Mouse (Mus musculus): ENCODE measurements around the gene Rasa4. TPM values are rescaled to one million over a fixed set of nuclear protein-coding genes. Genes with fewer than 3 reads are reported as not detected.
"Not testable (repeated sequence)": the region's sequence is repeated elsewhere in the genome, so short reads cannot be mapped to it uniquely, and the experiment has no call there.

Gene Rasa4
- polyA plus RNA-seq, 1 experiment from 2014 or later: 15.9 TPM

DNA sequence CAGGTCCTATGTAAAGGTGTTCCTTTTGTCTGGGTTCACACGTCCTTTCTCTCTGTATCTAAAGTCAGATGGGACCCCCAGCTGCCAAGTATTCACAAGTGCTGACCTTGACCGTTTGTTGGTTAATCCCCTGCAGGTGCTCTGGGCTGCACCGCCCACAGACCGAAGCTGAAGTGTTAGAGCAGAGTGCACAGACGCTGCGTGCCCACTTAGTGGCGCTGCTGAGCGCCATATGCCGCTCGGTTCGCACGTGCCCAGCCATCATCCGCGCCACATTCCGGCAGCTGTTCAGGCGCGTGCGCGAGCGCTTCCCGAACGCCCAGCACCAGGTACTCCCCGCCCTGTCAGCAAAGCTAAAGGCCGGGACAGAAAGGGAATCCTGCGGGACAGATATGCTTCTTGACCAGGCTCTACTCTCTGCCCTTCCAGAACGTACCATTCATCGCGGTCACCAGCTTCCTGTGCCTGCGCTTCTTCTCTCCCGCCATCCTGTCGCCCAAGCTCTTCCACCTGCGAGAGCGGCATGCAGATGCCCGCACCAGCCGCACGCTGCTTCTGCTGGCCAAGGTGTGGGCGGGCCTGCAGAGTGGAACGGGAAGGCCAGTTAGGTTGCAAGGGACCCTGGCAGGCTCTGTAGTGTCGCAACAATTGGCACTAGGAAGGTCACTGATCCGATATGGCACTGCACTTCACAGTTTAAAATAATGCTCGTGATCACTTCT lies 18.5 kb downstream of the Rasa4 start:
- Histone ChIP-seq H3K4me3 (ENCODE audit: low read length) (peak overlapping the region; percentile 36), H3K4me1 (ENCODE audit: insufficient read depth, low read length) (0 out of 2 replicates have a peak, but pooled peaks cover 4% of the 10 kb centered on the region), H3K27ac (ENCODE audit: low read length) (no peak overlapping the region), H3K9me3 (ENCODE audit: low read length) (peaks cover 4% of the 10 kb centered on the region; the same call in 1 of the 2 replicates), H3K9ac (replicated peaks; ENCODE audit: low read length) (peak overlapping the region; percentile 60), H3K36me3 (ENCODE audit: insufficient read depth, low read length) (0 out of 2 replicates have a peak, but pooled peaks cover 6% of the 10 kb centered on the region), H3K4me2 (replicated peaks; ENCODE audit: low read depth, low read length) (peak overlapping the region; percentile 73), H3K27me3 (ENCODE audit: insufficient read depth, low read length) (no peaks in the 10 kb centered on the region)
- peak; percentile 83 for ATAC-seq (ENCODE audit: low FRiP score, low TSS enrichment)
- WGBS: 7% methylated on average over 41 of the region's 41 CpGs

DNA sequence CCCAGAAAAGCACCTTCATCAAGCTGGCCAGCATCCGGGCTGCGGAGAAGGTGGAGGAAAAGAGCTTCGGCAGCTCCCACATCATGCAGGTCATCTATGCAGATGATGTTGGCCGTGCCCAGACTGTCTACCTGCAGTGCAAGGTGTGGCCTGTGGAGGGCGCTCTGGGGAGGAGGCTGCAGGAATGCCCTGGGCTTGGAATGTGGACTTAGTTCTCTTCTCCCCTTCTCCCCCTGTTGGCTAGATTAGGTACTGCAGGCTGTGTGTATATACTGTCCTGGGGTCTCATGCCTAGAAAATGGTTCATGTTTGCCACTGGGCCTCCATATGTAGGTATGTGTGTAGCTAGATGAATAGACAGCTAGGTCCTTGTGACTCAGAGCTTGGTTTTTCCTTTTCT lies 20.8 kb downstream of the Rasa4 start:
- Histone ChIP-seq H3K9ac (replicated peaks; ENCODE audit: low read length) (no peak overlapping the region), H3K4me1 (ENCODE audit: insufficient read depth, low read length) (0 out of 2 replicates have a peak, but pooled peaks cover 4% of the 10 kb centered on the region), H3K27me3 (ENCODE audit: insufficient read depth, low read length) (no peaks in the 10 kb centered on the region), H3K27ac (ENCODE audit: low read length) (no peak overlapping the region), H3K36me3 (ENCODE audit: insufficient read depth, low read length) (0 out of 2 replicates have a peak, but pooled peaks cover 6% of the 10 kb centered on the region), H3K9me3 (ENCODE audit: low read length) (peaks cover 4% of the 10 kb centered on the region; the same call in 1 of the 2 replicates), H3K4me2 (replicated peaks; ENCODE audit: low read depth, low read length) (no peak overlapping the region), H3K4me3 (ENCODE audit: low read length) (no peak overlapping the region)
- WGBS: 92% methylated on average over 5 of the region's 5 CpGs
- ATAC-seq (ENCODE audit: low FRiP score, low TSS enrichment): no peak

DNA sequence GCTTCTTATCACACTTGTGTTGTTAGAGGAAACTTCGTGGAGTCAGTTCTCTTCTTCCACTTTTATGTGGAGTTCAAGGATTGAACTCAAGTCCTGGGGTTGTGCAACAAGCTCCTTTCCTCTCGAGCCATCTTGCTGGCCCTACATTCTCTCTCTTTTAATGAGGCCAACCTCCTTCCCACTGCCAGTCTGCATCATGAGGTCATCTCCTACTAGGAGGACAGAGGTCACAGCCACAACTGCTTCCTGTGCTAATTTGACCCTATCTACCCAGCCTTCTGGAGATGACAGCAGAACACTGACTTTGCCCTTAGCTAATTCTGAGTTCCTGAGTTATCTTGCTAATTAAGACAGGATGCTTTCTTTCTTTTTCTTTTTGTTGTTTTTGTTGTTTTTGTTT lies 24.8 kb downstream of the Rasa4 start:
- ATAC-seq (ENCODE audit: low FRiP score, low TSS enrichment): no peak
- 34% methylated on average over 2 of the region's 2 CpGs for WGBS
- H3K9me3 ChIP-seq (ENCODE audit: low read length): peaks cover 4% of the 10 kb centered on the region; the same call in 1 of the 2 replicates
- H3K27me3 ChIP-seq (ENCODE audit: insufficient read depth, low read length): no peaks in the 10 kb centered on the region
- no peak overlapping the region for H3K27ac ChIP-seq (ENCODE audit: low read length)
- no peak overlapping the region for H3K4me3 ChIP-seq (ENCODE audit: low read length)
- no peak overlapping the region for H3K4me2 ChIP-seq (replicated peaks; ENCODE audit: low read depth, low read length)
- no peaks in the 10 kb centered on the region for H3K4me1 ChIP-seq (ENCODE audit: insufficient read depth, low read length)
- no peak overlapping the region for H3K9ac ChIP-seq (replicated peaks; ENCODE audit: low read length)
- H3K36me3 ChIP-seq (ENCODE audit: insufficient read depth, low read length): 0 out of 2 replicates have a peak, but pooled peaks cover 6% of the 10 kb centered on the region

DNA sequence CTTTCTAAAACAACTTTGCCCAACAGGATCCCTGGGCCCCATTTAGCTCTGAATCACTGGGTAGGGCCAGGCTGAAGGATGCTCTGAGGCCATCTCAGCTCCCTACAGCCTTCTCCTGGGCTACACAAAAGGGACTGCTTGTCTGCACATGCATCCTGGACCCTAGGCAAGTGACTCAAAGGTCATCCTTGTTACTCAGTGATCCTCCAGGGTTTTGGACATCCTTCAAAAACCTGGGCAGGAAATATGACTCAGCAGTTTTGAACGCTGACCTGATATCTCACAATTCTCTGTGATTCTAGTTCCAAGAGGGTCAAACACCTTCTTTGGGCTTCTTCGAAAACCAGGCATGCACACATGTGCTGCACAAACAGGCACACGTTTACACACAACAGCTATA lies 25.3 kb downstream of the Rasa4 start:
- H3K27me3 ChIP-seq (ENCODE audit: insufficient read depth, low read length): no peaks in the 10 kb centered on the region
- H3K36me3 ChIP-seq (ENCODE audit: insufficient read depth, low read length): 0 out of 2 replicates have a peak, but pooled peaks cover 5% of the 10 kb centered on the region
- no peak overlapping the region for H3K9ac ChIP-seq (replicated peaks; ENCODE audit: low read length)
- ATAC-seq (ENCODE audit: low FRiP score, low TSS enrichment): no peak
- WGBS: 74% methylated on average over 3 of the region's 3 CpGs
- no peak overlapping the region for H3K27ac ChIP-seq (ENCODE audit: low read length)
- H3K9me3 ChIP-seq (ENCODE audit: low read length): peaks cover 4% of the 10 kb centered on the region; the same call in 1 of the 2 replicates
- no peaks in the 10 kb centered on the region for H3K4me1 ChIP-seq (ENCODE audit: insufficient read depth, low read length)
- H3K4me2 ChIP-seq (replicated peaks; ENCODE audit: low read depth, low read length): no peak overlapping the region
- H3K4me3 ChIP-seq (ENCODE audit: low read length): no peak overlapping the region

DNA sequence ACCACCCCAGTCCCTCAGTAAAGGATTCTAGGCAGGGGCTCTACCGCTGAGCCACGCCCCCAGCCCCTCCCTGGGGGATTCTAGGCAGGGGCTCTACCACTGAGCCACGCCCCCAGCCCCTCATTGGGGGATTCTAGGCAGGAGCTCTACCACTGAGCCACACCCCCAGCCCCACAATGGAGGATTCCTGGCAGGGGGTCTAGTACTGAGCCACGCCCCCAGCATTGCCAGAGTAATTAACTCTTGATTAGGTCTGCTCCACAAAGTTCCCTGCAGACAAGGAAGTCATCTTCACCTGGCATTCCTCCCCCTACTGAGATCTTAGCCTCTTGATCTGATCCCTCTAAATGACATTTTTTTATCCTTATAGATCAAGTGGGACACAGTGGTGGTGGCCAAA lies 29.8 kb downstream of the Rasa4 start:
- not testable (repeated sequence) for H3K4me2 ChIP-seq (replicated peaks; ENCODE audit: low read depth, low read length); H3K27ac ChIP-seq (ENCODE audit: low read length); H3K9ac ChIP-seq (replicated peaks; ENCODE audit: low read length); ATAC-seq (ENCODE audit: low FRiP score, low TSS enrichment); H3K4me3 ChIP-seq (ENCODE audit: low read length); H3K9me3 ChIP-seq (ENCODE audit: low read length); H3K36me3 ChIP-seq (ENCODE audit: insufficient read depth, low read length); H3K27me3 ChIP-seq (ENCODE audit: insufficient read depth, low read length)
- 27% methylated on average over 3 of the region's 4 CpGs for WGBS
- peaks cover 20% of the 10 kb centered on the region for H3K4me1 ChIP-seq (ENCODE audit: insufficient read depth, low read length)

DNA sequence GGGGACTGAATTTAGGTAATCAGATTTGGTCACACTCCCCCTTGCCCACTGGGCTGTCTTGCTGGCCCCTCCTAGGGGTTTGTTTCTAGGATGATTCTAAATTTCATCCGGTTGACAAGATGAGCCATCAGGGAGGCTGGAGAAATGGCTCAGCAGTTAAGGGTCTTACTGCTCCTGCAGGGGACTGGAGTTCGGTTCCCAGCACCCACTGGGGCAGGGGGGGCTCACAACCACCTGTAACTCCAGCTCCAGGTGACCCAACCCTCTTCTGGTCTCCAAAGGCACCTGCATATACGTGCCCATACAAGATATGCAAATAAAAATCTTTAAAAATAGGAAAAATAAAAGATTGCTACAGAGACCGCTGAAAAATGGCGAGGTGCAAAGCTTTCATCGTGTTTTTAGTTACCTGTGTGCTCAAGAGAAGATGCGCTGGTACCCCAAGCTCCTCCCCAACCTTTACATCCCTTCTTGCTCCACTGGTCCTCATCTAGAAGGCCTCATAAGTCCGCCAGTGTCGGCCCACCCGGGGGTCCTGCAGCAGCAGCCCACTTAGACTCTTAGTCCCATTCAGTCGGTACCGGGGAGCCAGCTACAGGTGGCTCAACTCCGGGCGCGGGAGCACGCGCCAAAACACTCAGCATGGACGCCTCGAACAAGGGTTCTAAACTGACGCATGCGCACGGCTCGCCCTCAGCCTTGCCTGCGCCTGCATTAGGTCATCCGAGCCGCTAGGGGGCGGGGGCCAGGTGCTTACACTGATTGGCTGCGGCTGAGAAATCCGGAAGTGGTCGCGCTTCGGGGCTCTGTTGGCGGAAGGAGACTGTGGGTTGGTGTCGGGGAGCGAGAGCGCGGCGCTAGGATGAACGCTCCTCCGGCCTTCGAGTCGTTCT lies 32.4 kb downstream of the Rasa4 start, which contains the start of gene Polr2j:
Polr2j (plus strand) TSS at position 741 of the 893 bp plus-strand sequence.
- H3K27ac ChIP-seq (ENCODE audit: low read length): 0 out of 2 replicates have a peak within 1 kb of the TSS, but pooled peaks have one; percentile 58
- ATAC-seq (ENCODE audit: low FRiP score, low TSS enrichment): peak; percentile 97

DNA sequence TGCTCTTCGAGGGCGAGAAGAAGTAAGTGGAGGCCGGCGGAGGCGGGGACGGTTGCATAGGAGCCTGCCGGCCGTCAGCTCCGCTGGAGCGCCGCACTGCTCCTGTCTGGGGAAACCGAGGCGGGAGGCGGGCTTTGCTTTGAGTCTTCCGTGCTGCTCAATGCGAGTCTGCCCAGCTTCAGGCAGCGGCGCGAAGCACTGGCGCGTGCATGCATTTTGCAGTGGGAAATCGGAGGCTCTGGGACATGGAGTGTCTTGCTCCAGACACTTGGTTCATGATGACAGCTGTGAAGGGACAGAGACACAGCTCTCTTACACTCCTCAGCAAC lies 33.0 kb downstream of the Rasa4 start:
- WGBS: under 1% methylated on average over 22 of the region's 22 CpGs
- 0 out of 2 replicates have a peak overlapping the region, but pooled peaks have one; percentile 58 for H3K27ac ChIP-seq (ENCODE audit: low read length)
- peak overlapping the region; percentile 88 for H3K9ac ChIP-seq (replicated peaks; ENCODE audit: low read length)
- peak; percentile 62 for ATAC-seq (ENCODE audit: low FRiP score, low TSS enrichment)
- peaks cover 20% of the 10 kb centered on the region for H3K4me1 ChIP-seq (ENCODE audit: insufficient read depth, low read length)
- peak overlapping the region; percentile 90 for H3K4me2 ChIP-seq (replicated peaks; ENCODE audit: low read depth, low read length)
- peak overlapping the region; percentile 99 for H3K4me3 ChIP-seq (ENCODE audit: low read length)
- no peaks in the 10 kb centered on the region for H3K9me3 ChIP-seq (ENCODE audit: low read length)
- peaks cover 22% of the 10 kb centered on the region for H3K36me3 ChIP-seq (ENCODE audit: insufficient read depth, low read length)
- H3K27me3 ChIP-seq (ENCODE audit: insufficient read depth, low read length): no peaks in the 10 kb centered on the region

More for the DNA sequence above, 32.4 kb downstream of the Rasa4 start, which contains the start of gene Polr2j:
- 2% methylated on average over 42 of the region's 42 CpGs for WGBS
- H3K4me2 ChIP-seq (replicated peaks; ENCODE audit: low read depth, low read length): peak within 1 kb of the TSS; percentile 90
- H3K9ac ChIP-seq (replicated peaks; ENCODE audit: low read length): peak within 1 kb of the TSS; percentile 88
- H3K4me3 ChIP-seq (ENCODE audit: low read length): peak within 1 kb of the TSS; percentile 99
- peaks cover 15% of the 10 kb centered on the region for H3K36me3 ChIP-seq (ENCODE audit: insufficient read depth, low read length)
- peaks cover 20% of the 10 kb centered on the region for H3K4me1 ChIP-seq (ENCODE audit: insufficient read depth, low read length)
- no peaks in the 10 kb centered on the region for H3K9me3 ChIP-seq (ENCODE audit: low read length)
- H3K27me3 ChIP-seq (ENCODE audit: insufficient read depth, low read length): no peaks in the 10 kb centered on the region

DNA sequence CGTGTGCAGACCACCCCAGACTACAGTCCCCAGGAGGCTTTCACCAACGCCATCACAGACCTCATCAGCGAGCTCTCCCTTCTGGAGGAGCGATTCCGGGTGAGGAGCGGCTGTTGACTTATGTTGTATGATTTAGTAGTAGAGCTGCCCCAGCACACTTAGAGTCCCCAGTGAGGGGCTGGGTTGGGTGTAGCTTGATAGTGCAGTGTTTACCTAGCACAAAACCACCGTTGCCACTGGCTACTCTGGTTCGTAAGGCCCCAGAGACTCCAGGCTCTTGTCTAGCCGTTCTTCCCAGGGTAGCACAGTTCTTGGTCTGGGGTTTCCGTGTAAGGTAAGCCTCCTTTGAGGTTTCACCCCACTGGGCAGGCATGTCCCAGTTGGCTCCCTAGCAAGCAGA lies 38.4 kb downstream of the Rasa4 start:
- 84% methylated on average over 10 of the region's 10 CpGs for WGBS
- H3K36me3 ChIP-seq (ENCODE audit: insufficient read depth, low read length): peaks cover 62% of the 10 kb centered on the region
- H3K4me3 ChIP-seq (ENCODE audit: low read length): no peak overlapping the region
- H3K9ac ChIP-seq (replicated peaks; ENCODE audit: low read length): no peak overlapping the region
- peaks cover 11% of the 10 kb centered on the region for H3K4me1 ChIP-seq (ENCODE audit: insufficient read depth, low read length)
- ATAC-seq (ENCODE audit: low FRiP score, low TSS enrichment): no peak
- H3K27me3 ChIP-seq (ENCODE audit: insufficient read depth, low read length): no peaks in the 10 kb centered on the region
- no peaks in the 10 kb centered on the region for H3K9me3 ChIP-seq (ENCODE audit: low read length)
- no peak overlapping the region for H3K4me2 ChIP-seq (replicated peaks; ENCODE audit: low read depth, low read length)
- H3K27ac ChIP-seq (ENCODE audit: low read length): no peak overlapping the region

DNA sequence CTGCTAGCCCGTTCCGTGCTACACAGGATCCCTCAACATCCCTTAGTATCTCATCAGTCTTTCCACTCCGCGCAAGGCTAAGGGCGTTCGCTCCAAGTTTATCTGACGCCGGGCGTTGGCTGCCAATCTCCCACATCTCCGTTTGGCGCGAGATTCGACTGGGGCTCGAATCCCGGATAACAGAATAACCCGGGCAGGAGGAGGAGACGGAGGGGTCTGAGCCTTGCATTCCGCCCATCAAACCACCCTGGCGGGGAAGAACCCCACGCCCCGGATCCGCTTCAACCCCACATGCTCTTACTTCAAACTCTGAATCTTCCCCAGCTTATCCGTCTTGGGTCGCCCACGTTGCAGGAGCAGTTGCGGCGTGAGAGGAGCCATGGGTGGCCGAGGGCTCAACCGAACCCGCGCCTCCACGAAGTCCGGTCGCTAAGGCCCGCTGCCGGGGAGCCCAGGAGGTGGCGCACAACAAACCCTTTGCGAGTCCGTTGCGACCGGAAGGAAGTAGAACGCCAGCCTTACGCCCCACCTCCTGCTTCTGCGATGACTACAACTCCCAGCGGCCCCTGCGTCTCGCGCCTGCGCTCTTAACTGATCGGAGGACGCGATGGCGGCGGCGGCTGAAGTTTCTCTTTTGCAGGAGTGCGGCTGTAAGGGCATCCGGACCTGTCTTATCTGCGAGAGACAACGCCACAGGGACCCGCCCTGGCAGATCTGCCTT lies 52.0 kb downstream of the Rasa4 start, which contains the start of the genes Lrwd1 and Alkbh4:
Lrwd1 (minus strand) TSS at position 504 of the 721 bp plus-strand sequence.
Alkbh4 (plus strand) TSS at position 576 of the 721 bp plus-strand sequence.
- Histone ChIP-seq H3K36me3 (ENCODE audit: insufficient read depth, low read length) (peaks cover 21% of the 10 kb centered on the region), H3K27ac (ENCODE audit: low read length) (peak within 1 kb of the TSS; percentile 77)
- under 1% methylated on average over 60 of the region's 60 CpGs for WGBS

More for the DNA sequence above, 52.0 kb downstream of the Rasa4 start, which contains the start of the genes Lrwd1 and Alkbh4:
- Histone ChIP-seq H3K4me1 (ENCODE audit: insufficient read depth, low read length) (peaks cover 16% of the 10 kb centered on the region), H3K4me2 (replicated peaks; ENCODE audit: low read depth, low read length) (peak within 1 kb of the TSS; percentile 77), H3K9ac (replicated peaks; ENCODE audit: low read length) (peak within 1 kb of the TSS; percentile 84), H3K9me3 (ENCODE audit: low read length) (no peaks in the 10 kb centered on the region), H3K27me3 (ENCODE audit: insufficient read depth, low read length) (no peaks in the 10 kb centered on the region), H3K4me3 (ENCODE audit: low read length) (peak within 1 kb of the TSS; percentile 91)
- ATAC-seq (ENCODE audit: low FRiP score, low TSS enrichment): peak; percentile 93
